Mouse (Mus musculus) CH12.LX (cell line): Measurements from ENCODE around the gene Stk25. TPM values are rescaled to one million over a fixed set of nuclear protein-coding genes. Genes with fewer than 3 reads are reported as not detected.

Source experiments
- DNase-seq: peaks from one replicate; pipeline ENCODE4 v3.0.0-alpha.2; 2013; ENCODE audit errors: extremely low read depth
- H3K27ac ChIP-seq: 2 replicates; pipeline ENCODE4 v1.5.1; 2012; ENCODE audit warnings: low read depth, mild to moderate bottlenecking, control low read depth, moderate library complexity; ENCODE audit not compliant: insufficient read depth
- H3K27me3 ChIP-seq: replicated peaks from 2 replicates; pipeline ENCODE3; 2012; ENCODE audit warnings: inconsistent platforms
- H3K36me3 ChIP-seq, 2 experiments: replicated peaks in 1 of 2; 2 replicates each; pipeline versions ENCODE3 to v1.6.1; 2012; ENCODE audit warnings: inconsistent platforms in 1 of 2, low read length in 1 of 2, mild to moderate bottlenecking in 1 of 2, mixed read lengths in 1 of 2, moderate library complexity in 1 of 2; ENCODE audit not compliant: control insufficient read depth in 1 of 2, insufficient read depth in 1 of 2
- H3K4me1 ChIP-seq, 2 experiments: 2 replicates each; pipeline ENCODE4 v1.6.1; 2012; ENCODE audit warnings: inconsistent platforms in 1 of 2, moderate library complexity in 1 of 2; ENCODE audit not compliant: insufficient read depth in 2 of 2, control insufficient read depth in 1 of 2
- H3K4me2 ChIP-seq: 2 replicates; pipeline ENCODE4 v1.6.1; 2012; ENCODE audit warnings: low read depth, mild to moderate bottlenecking, control low read depth; ENCODE audit not compliant: poor library complexity, insufficient read depth, severe bottlenecking
- H3K4me3 ChIP-seq, 3 experiments: fragments of 150-350 bp in 1 of 3; sonication (generic) in 1 of 3; replicated peaks in 1 of 3; 2 replicates each; pipeline versions ENCODE3 to v1.5.1; 2011 to 2012; ENCODE audit warnings: low read depth in 2 of 3, low read length in 2 of 3, mild to moderate bottlenecking in 2 of 3, moderate library complexity in 2 of 3, control low read depth in 1 of 3, improper control_type of control experiment in 1 of 3, inconsistent platforms in 1 of 3, mixed read lengths in 1 of 3; ENCODE audit not compliant: poor library complexity in 1 of 3
- H3K79me2 ChIP-seq: replicated peaks from 2 replicates; pipeline ENCODE4 v1.6.1; 2012; ENCODE audit warnings: mild to moderate bottlenecking, moderate library complexity; ENCODE audit not compliant: control insufficient read depth, poor library complexity, insufficient read depth, severe bottlenecking; ENCODE audit errors: extremely low read depth
- H3K9ac ChIP-seq: 2 replicates; pipeline ENCODE4 v1.6.1; 2012; ENCODE audit warnings: low read depth, mild to moderate bottlenecking, control low read depth, moderate library complexity; ENCODE audit not compliant: insufficient read depth
- H3K9me3 ChIP-seq: replicated peaks from 2 replicates; pipeline ENCODE3; 2012; ENCODE audit warnings: low read length, inconsistent platforms, mixed read lengths
- BHLHE40 ChIP-seq: IDR thresholded peaks from 2 replicates; pipeline ENCODE4 v1.6.1; 2011; ENCODE audit warnings: mild to moderate bottlenecking, low read depth, low read length, improper control_type of control experiment
- CHD1 ChIP-seq: IDR thresholded peaks from 2 replicates; pipeline ENCODE4 v1.6.1; 2012; ENCODE audit warnings: low read depth, low read length, improper control_type of control experiment, inconsistent platforms
- CHD2 ChIP-seq: IDR thresholded peaks from 2 replicates; pipeline ENCODE4 v1.6.1; 2011; ENCODE audit warnings: low read length, improper control_type of control experiment
- CTCF ChIP-seq, 2 experiments: IDR thresholded peaks in 1 of 2; conservative IDR thresholded peaks in 1 of 2; 2 replicates each; pipeline ENCODE4 v1.5.1; 2011 to 2012; ENCODE audit warnings: low read depth in 2 of 2, low read length in 2 of 2, improper control_type of control experiment in 1 of 2, inconsistent platforms in 1 of 2, mild to moderate bottlenecking in 1 of 2, moderate library complexity in 1 of 2
- ETS1 ChIP-seq: conservative IDR thresholded peaks from 2 replicates; pipeline ENCODE4 v1.6.1; 2012; ENCODE audit warnings: low read depth, mild to moderate bottlenecking, inconsistent platforms, low read length, improper control_type of control experiment, moderate library complexity
- GABPA ChIP-seq: IDR thresholded peaks from 2 replicates; pipeline ENCODE4 v1.6.1; 2012; ENCODE audit warnings: low read depth, low read length, improper control_type of control experiment, inconsistent platforms; ENCODE audit not compliant: insufficient replicate concordance
- HCFC1 ChIP-seq: IDR thresholded peaks from 2 replicates; pipeline ENCODE4 v1.6.1; 2012; ENCODE audit warnings: low read depth, mild to moderate bottlenecking, inconsistent platforms, low read length, improper control_type of control experiment
- MAZ ChIP-seq: IDR thresholded peaks from 2 replicates; pipeline ENCODE4 v1.6.1; 2012; ENCODE audit warnings: low read depth, mild to moderate bottlenecking, inconsistent platforms, low read length, improper control_type of control experiment, moderate library complexity
- MEF2A ChIP-seq: IDR thresholded peaks from 2 replicates; pipeline ENCODE4 v1.6.1; 2014; ENCODE audit warnings: low read depth, mild to moderate bottlenecking, inconsistent platforms, low read length, improper control_type of control experiment, borderline replicate concordance
- MYC ChIP-seq: IDR thresholded peaks from 2 replicates; pipeline ENCODE4 v1.6.1; 2011; ENCODE audit warnings: low read depth, mild to moderate bottlenecking, improper control_type of control experiment, low read length
- NELFE ChIP-seq: IDR thresholded peaks from 2 replicates; pipeline ENCODE4 v1.6.1; 2011; ENCODE audit warnings: low read depth, low read length, improper control_type of control experiment
- NRF1 ChIP-seq: IDR thresholded peaks from 2 replicates; pipeline ENCODE4 v1.6.1; 2014; ENCODE audit warnings: low read depth, mild to moderate bottlenecking, inconsistent platforms, low read length, improper control_type of control experiment, moderate library complexity
- PAX5 ChIP-seq: IDR thresholded peaks from 2 replicates; pipeline ENCODE4 v1.6.1; 2012; ENCODE audit warnings: low read length, inconsistent platforms, mixed read lengths
- POLR2A ChIP-seq: IDR thresholded peaks from 2 replicates; pipeline ENCODE4 v1.6.1; 2011; ENCODE audit warnings: low read depth, mild to moderate bottlenecking, improper control_type of control experiment, low read length
- POLR2AphosphoS2 ChIP-seq: IDR thresholded peaks from 2 replicates; pipeline ENCODE4 v1.6.1; 2011; ENCODE audit warnings: low read depth, low read length, improper control_type of control experiment
- RAD21 ChIP-seq: IDR thresholded peaks from 2 replicates; pipeline ENCODE4 v1.6.1; 2011; ENCODE audit warnings: low read depth, mild to moderate bottlenecking, low read length, improper control_type of control experiment, moderate library complexity
- TCF12 ChIP-seq: IDR thresholded peaks from 2 replicates; pipeline ENCODE4 v1.6.1; 2014; ENCODE audit warnings: low read depth, mild to moderate bottlenecking, inconsistent platforms, low read length, improper control_type of control experiment
- ZC3H11A ChIP-seq: IDR thresholded peaks from 2 replicates; pipeline ENCODE4 v1.6.1; 2012; ENCODE audit warnings: low read depth, mild to moderate bottlenecking, inconsistent platforms, low read length, improper control_type of control experiment
- ZKSCAN1 ChIP-seq: IDR thresholded peaks from 2 replicates; pipeline ENCODE4 v1.6.1; 2012; ENCODE audit warnings: low read depth, inconsistent platforms, low read length, improper control_type of control experiment, borderline replicate concordance
- ZMIZ1 ChIP-seq: IDR thresholded peaks from 2 replicates; pipeline ENCODE4 v1.6.1; 2012; ENCODE audit warnings: low read depth, mild to moderate bottlenecking, inconsistent platforms, low read length, improper control_type of control experiment
- ZNF384 ChIP-seq: IDR thresholded peaks from 2 replicates; pipeline ENCODE4 v1.6.1; 2012; ENCODE audit warnings: low read depth, low read length, improper control_type of control experiment, inconsistent platforms
- dilution Hi-C: fragments of 300-500 bp; cut with MboI; formaldehyde crosslinking; loops from 2 replicates; pipeline ENCODE4 v1.14.3; 2020; ENCODE audit warnings: low sequenced_read_pairs; ENCODE audit not compliant: extremely low pct_unique_long_range_greater_than_20kb, extremely low pct_ligation_motif_present
- in situ Hi-C: fragments of 300-500 bp; cut with MboI; formaldehyde crosslinking; loops from 3 replicates; pipeline ENCODE4 v1.14.3; 2019; ENCODE audit warnings: low sequenced_read_pairs, low pct_ligation_motif_present, low pct_unique_long_range_greater_than_20kb, mixed read lengths
- polyA plus RNA-seq: library from polyadenylated mRNA; unstranded; fragments of >175 nt; gene quantifications from 2 replicates; pipeline ENCODE4 v1.2.1, GENCODE M21; 2012; ENCODE audit warnings: low read depth; ENCODE audit not compliant: insufficient read length
- total RNA-seq, 2 experiments: library from RNA; depleted of rRNA; stranded (reverse); fragments of 300-350 nt in 1 of 2; fragments of >200 nt in 1 of 2; gene quantifications; 2 replicates each; pipeline ENCODE4 v1.2.3; 2012 to 2014

Stk25 gene
- total and polyA plus RNA-seq, 3 experiments: 24.9 to 45.1 (median 32.0) TPM

GRCm38 (mm10) chr1:93667760-93668400 is 9.4 kb upstream of the Stk25 start:
- H3K27ac ChIP-seq: no peak overlapping the region
- no peak overlapping the region for H3K4me2 ChIP-seq
- TF ChIP-seq MYC (no peak), CHD2 (no peak), GABPA (no peak), TCF12 (no peak), PAX5 (no peak), NRF1 (no peak), MEF2A (no peak), POLR2AphosphoS2 (no peak)
- H3K27me3 ChIP-seq: no peaks in the 10 kb centered on the region
- peak; percentile 42 for DNase-seq
- dilution Hi-C loops (no loop called here), in situ Hi-C loops (no loop called here)
- no peaks in the 10 kb centered on the region for H3K36me3 ChIP-seq
- no peaks in the 10 kb centered on the region for H3K9me3 ChIP-seq
- H3K4me1 ChIP-seq: peaks cover 5 to 11% of the 10 kb centered on the region in 2 experiments; a peak in 3 of 4 replicates
- no peaks in the 10 kb centered on the region for H3K79me2 ChIP-seq
- no peak overlapping the region for H3K9ac ChIP-seq
- no peak overlapping the region for H3K4me3 ChIP-seq

- Histone ChIP-seq H3K4me2 (no peak overlapping the region), H3K4me3 (no peak overlapping the region), H3K79me2 (no peaks in the 10 kb centered on the region), H3K9me3 (no peaks in the 10 kb centered on the region), H3K27me3 (peaks cover 6% of the 10 kb centered on the region), H3K36me3 (no peaks in the 10 kb centered on the region), H3K9ac (no peak overlapping the region), H3K27ac (no peak overlapping the region), H3K4me1 (no peaks in the 10 kb centered on the region)
- TF ChIP-seq CTCF (conservative IDR thresholded peaks at IDR 0.05 in 1 of 2, IDR thresholded peaks at IDR 0.05 in 1 of 2; ENCODE audit: low read depth in 2 of 2, low read length in 2 of 2): no peak
- no peak for TF ChIP-seq MAZ
- TF ChIP-seq MYC: no peak
- no peak for TF ChIP-seq HCFC1
- TF ChIP-seq ZKSCAN1: no peak
- TF ChIP-seq POLR2A: no peak
- TF ChIP-seq ZC3H11A: no peak
- no peak for TF ChIP-seq ZNF384
- TF ChIP-seq NELFE: no peak
- no peak for TF ChIP-seq CHD1
- no peak for TF ChIP-seq ETS1
- TF ChIP-seq RAD21: no peak
- no peak for TF ChIP-seq ZMIZ1
- TF ChIP-seq MEF2A: no peak
- TF ChIP-seq BHLHE40: no peak
- dilution Hi-C loops: no loop called here
- in situ Hi-C loops: no loop called here
- DNase-seq: no peak
Observed at GRCm38 (mm10) chr1:93657025-93657360, 1.5 kb downstream of the Stk25 start.
